Mouse (Mus musculus) left cerebral cortex, postnatal 4 days (tissue): ENCODE measurements around the gene Nxf1. TPM values are rescaled to one million over a fixed set of nuclear protein-coding genes. Genes with fewer than 3 reads are reported as not detected.
A peak's percentile ranks its signal among the peaks of the same experiment; 100 is the strongest.
"Not testable (repeated sequence)": the region's sequence is repeated elsewhere in the genome, so short reads cannot be mapped to it uniquely, and the experiment has no call there.

Experiments used
- DNase-seq: peaks from one replicate; pipeline ENCODE4 v3.0.0-alpha.2; 2022
- intact Hi-C: fragments of 180-260 bp; cut with DNase I; formaldehyde crosslinking; loops from one replicate; pipeline ENCODE4 v1.15.1; 2025
- total RNA-seq, 2 experiments: library from RNA; stranded (reverse); gene quantifications; 2 replicates each; pipeline ENCODE4 v1.2.3; 2021

Gene Nxf1
- total RNA-seq, 2 experiments from 2014 or later = 105 to 110 TPM

DNA sequence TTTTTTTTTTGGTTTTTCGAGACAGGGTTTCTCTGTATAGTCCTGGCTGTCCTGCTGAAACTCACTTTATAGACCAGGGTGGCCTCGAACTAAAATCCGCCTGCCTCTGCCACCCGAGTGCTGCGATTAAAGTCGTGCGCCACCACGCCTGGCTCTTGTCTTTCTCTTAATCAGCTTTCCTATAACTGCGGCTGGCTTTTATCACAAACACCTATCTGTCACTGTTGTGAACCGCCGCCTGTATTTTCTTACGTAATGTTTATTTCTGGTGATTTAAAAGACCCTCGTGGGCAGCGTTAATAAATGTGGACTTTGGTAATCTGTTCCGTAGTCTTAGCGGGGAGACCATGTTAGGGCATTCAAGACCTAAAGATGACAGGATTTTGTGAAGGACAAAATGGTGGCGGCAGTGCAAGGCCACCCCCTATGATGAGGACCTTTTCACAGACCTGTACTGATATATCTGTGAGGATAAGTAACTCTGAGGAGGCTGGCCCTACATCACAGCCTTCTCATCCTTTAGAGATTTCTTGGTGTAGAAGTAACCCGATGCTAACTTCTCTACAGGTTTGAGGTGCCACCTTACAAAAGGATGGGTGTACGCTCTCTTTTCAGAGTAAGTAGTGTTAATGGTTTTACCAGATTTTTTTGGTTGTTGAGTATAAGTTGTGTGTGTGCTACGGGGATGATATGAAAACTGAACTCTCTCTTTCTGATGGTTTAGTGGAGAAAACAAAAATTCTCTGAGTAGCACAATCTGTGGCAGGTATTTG, 33.1 kb upstream of the Nxf1 start:
- intact Hi-C loops = no loop called here
- no peak for DNase-seq

GRCm38 (mm10) chr19:8724392-8724791, 32.5 kb upstream of the Nxf1 start:
- DNase-seq = no peak
- intact Hi-C loops = no loop called here

- DNase-seq = no peak
- intact Hi-C loops = no loop called here
Measured at GRCm38 (mm10) chr19:8725081-8725613, 31.7 kb upstream of the Nxf1 start.

GRCm38 (mm10) chr19:8726609-8727390, 30.1 kb upstream of the Nxf1 start:
- intact Hi-C loops = no loop called here
- no peak for DNase-seq

DNA sequence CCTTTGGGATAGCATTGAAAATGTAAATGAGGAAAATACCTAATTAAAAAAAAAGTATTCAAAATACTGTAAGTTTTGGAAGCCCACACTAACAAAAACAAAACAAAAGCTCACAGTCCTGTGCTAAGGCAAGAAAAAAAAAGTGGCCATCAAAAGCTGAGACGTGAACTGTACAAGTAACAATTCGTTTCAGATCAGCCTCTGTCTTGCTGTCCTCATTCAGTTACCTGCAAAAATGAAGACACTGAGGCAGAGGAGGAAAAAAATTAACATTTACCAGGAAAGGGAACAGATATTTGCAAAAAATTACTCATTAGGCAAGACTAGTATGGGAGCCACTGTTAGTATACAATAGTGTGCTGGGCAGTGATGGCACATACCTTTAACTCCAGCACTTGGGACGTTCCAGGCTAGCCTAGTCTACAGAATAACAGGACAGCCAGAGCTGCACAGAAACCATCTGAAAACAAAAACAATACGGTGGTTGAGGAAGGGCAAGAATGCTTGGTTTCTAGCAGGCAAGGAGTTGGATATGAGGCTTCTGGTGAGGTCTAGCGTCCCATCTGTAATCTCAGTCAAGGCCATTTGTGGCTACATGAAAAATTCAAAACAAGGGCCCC, 29.3 kb upstream of the Nxf1 start:
- DNase-seq = no peak
- intact Hi-C loops = no loop called here

GRCm38 (mm10) chr19:8728335-8729099, 28.4 kb upstream of the Nxf1 start:
- DNase-seq, intact Hi-C loops: not testable (repeated sequence)

- no peak for DNase-seq
- intact Hi-C loops = no loop called here
Measured at GRCm38 (mm10) chr19:8734334-8734733, 22.5 kb upstream of the Nxf1 start.

GRCm38 (mm10) chr19:8735389-8736159, 21.3 kb upstream of the Nxf1 start, which contains the start of gene Wdr74:
Gene Wdr74, plus strand, starts transcription at chr19:8735827.
- intact Hi-C loops = no loop called here
- peak; percentile 93 for DNase-seq

DNA sequence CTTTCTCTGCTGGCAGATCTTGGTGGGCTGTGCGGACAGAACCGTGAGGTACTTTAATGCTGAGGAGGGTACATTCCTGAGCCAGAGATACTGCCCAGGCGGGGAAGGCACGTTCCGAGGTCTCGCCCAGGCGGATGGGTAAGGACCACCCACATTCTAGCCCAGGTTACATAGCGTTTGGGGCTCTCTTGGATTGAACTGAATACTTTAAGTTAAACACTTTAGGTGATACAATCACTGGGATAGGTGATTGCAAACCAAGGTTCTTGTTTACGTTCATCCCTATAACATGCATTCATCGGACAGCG, 20.8 kb upstream of the Nxf1 start:
- intact Hi-C loops = no loop called here
- no peak for DNase-seq

DNA sequence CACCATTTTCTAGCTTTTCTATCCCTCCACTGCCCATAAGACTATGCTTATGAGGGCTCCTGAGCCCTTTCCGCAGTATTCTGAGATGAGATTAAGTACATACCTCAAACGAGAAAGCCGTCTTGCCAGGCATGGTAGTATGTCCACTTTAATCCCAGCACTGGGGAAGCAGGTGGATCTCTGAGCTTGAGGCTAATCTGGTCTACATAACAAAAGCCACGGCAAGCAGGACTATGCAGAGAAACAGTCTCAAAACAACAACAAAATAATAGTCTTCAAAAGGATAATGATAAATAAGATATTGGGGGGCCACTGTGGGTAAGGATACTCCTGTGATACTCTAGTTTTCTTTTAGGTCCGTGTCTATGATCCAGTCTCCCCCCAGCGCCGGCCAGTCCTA, 18.0 kb upstream of the Nxf1 start:
- intact Hi-C loops = no loop called here
- no peak for DNase-seq

DNA sequence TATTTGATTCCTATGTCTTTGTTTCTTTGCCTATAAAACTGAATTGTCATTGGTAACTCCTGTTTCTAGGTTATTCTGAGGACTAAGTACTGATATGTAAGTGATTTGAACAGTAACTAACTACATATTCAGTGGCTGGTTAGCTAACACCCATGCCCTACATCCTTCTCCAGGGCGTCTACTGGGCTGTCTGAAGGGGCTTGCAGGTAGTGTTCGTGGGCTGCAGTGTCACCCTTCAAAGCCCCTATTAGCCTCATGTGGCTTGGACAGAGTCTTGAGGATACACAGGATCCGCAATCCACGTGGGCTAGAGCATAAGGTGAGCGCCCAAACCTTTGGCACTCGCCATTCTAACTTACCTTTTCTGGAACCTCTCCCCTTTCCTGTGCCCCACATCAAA, 17.2 kb upstream of the Nxf1 start:
- no peak for DNase-seq
- intact Hi-C loops = no loop called here

DNA sequence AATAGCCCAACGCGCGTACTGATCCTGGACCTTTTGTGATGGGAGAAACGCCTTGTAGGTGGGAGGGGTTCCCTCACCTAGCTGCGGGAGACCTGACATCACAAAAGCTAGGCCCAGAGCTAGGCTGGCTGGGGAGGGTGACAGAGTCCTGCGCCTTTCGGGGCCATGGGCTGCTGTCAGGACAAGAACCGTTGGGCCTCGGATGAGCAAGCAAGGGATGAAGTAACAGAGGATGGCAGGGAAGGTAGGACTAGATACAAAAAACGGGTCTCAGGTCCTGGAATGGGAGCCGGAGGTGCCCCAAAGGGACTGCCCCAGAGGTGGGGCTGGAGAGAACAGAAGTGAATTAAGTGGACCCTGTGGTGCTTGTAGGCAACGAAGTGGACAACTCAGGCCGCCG, 16.3 kb upstream of the Nxf1 start, which contains the start of gene 1700092M07Rik:
Gene 1700092M07Rik, plus strand, starts transcription at position 116 of the 400 bp plus-strand sequence.
- intact Hi-C loops = no loop called here
- peak; percentile 16 for DNase-seq

- intact Hi-C loops = no loop called here
- peak; percentile 96 for DNase-seq
Measured at GRCm38 (mm10) chr19:8741243-8741869, 15.5 kb upstream of the Nxf1 start, which contains the start of gene Stx5a. Gene Stx5a, plus strand, starts transcription at chr19:8741413.

GRCm38 (mm10) chr19:8742176-8742575, 14.7 kb upstream of the Nxf1 start:
- intact Hi-C loops = no loop called here
- no peak for DNase-seq

- intact Hi-C loops = no loop called here
- no peak for DNase-seq
Measured at GRCm38 (mm10) chr19:8745382-8745781, 11.5 kb upstream of the Nxf1 start.

GRCm38 (mm10) chr19:8747368-8747767, 9.5 kb upstream of the Nxf1 start:
- intact Hi-C loops = no loop called here
- DNase-seq = no peak

DNA sequence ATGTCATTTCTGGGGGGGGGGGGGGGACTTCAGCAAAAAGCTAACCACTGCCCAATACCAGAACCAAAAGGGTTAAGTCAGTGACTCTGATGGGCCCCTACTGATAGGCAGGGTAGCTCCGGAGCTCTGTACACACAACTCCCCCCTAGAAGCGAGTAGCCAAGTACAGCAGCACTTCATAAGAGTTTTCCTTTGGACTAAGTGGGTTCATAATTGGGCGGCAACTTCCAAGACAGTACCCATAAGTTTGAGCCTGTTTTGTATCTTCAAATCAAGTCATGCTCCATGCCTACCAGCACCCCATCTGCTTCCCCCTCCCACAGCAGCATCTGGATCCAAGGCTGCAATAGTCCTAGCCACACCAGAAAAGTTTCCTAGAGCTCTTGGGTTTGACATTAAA, 1.2 kb upstream of the Nxf1 start:
- intact Hi-C loops = loop anchor here (10.0 kb wide), 1 partner anchor 69 kb away; the partner anchor contains the start of genes AC129217.1 and Hnrnpul2
- DNase-seq = no peak

DNA sequence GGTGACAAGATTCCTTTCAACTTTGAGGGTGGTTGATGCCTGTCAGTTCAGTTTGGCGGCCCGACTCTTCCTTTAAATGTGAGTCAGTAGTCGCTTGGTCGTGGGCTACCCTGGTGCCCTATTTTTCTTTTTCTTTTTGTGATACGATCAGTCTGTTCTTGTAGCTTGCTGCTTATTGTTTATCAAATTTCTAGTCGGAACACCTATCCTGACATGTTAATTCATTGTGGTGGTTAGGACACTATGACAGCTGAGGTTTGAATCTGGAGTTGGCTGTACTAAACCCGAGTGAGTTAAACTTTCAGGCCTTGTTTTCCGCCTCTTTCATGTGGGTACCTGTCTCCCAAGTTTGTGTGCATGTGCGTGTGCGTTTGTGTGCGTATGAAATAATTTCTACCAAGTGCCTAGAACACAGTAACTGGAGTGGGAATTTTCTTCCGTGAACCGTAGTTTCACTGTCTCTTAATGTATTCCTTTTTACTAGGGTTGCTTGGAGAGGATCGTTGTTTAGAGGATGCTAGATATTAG, 662 bp downstream of the Nxf1 start:
- intact Hi-C loops = loop anchor here (10.0 kb wide), 1 partner anchor 67 kb away; the partner anchor contains the start of genes AC129217.1 and Hnrnpul2
- DNase-seq = no peak

DNA sequence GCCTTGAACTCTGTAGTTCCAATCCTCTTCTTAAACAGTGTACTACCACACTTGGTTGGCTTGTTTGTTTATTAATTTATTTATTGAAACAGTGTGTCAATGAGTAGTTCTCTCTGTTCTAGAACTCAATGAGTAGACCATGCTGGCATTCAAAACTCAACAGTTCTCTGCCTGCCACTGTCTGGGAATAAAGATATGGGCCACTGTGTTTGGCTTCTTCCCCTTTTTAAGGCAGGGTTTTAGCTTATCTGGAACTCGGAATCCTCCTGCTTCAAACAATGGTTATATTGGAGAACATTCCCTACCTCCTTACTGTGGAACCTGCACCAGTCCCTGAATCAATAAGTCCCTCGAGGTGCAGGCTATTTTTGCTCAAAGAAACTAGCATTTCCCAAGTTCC, 2.0 kb downstream of the Nxf1 start:
- intact Hi-C loops = loop anchor here (10.0 kb wide), 1 partner anchor 66 kb away; the partner anchor contains the start of genes AC129217.1 and Hnrnpul2

More for the DNA sequence above, 2.0 kb downstream of the Nxf1 start:
- DNase-seq = no peak
